Mouse (Mus musculus): ENCODE measurements around the gene Cmtm2b. TPM values are rescaled to one million over a fixed set of nuclear protein-coding genes. Genes with fewer than 3 reads are reported as not detected.

The Cmtm2b gene
- not detected in 2 replicates for polyA plus RNA-seq (2021; fragmentation: Nextera tagmentation)
- long read RNA-seq, experiment 1, result 0 reads
- long read RNA-seq, experiment 2, result 0 reads

DNA sequence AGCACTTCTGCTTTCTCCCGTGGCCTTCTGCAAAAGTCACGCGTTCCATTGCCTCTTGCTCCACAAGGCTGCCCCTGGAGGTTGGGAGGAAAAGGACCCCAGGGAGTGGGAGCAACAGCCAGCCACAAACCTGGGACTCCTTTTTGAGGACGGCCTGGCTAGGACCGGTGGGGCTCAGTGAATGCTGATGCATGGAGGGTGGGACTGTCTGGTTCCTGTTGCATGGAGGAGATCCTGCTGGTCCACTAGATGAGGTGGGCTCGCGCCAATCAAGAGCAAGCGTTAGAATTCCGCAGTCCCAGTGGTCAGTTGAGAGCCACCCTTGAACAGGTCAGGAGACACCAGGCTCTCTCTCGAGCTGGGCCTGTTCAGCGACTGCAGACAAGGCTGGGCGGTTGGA, at the start of gene Cmtm2b:
TSS of gene Cmtm2b (plus strand) at position 301 of the 400 bp plus-strand sequence.

GRCm38 (mm10) chr8:104293081-104293480, 28.9 kb upstream of the Cmtm2b start, which contains the start of gene Cmtm2a:
Cmtm2a (minus strand) TSS chr8:104293181.

GRCm38 (mm10) chr8:104309441-104310155, 12.4 kb upstream of the Cmtm2b start, which contains the start of the genes Gm45711 and Cmtm1:
Gm45711 (minus strand) TSS chr8:104310081.
Cmtm1 (minus strand) TSS chr8:104310145.

GRCm38 (mm10) chr8:104321267-104321666, 763 bp upstream of the Cmtm2b start, which contains the start of gene Gm11020:
Gm11020 (plus strand) TSS chr8:104321567.

GRCm38 (mm10) chr8:104339229-104339982, 17.4 kb downstream of the Cmtm2b start, which contains the start of gene Cmtm3:
Cmtm3 (plus strand) TSS chr8:104339410.

Other genes starting within 250 kb of the Cmtm2b start
- gene Cdh5, start 220.6 kb upstream of the Cmtm2b start, polyA plus RNA-seq (2021; fragmentation: Nextera tagmentation), result 1.0 and 1.9 TPM in 2 replicates
- gene Bean1, start 151.8 kb upstream of the Cmtm2b start, polyA plus RNA-seq (2021; fragmentation: Nextera tagmentation), result 2.6 and 10.0 TPM in 2 replicates
- 25.3 and 28.2 TPM in 2 replicates for gene Tk2, start 73.7 kb upstream of the Cmtm2b start, polyA plus RNA-seq (2021; fragmentation: Nextera tagmentation)
- gene Cklf, start 71.4 kb upstream of the Cmtm2b start, polyA plus RNA-seq (2021; fragmentation: Nextera tagmentation), result 6.6 and 8.2 TPM in 2 replicates
- gene Cmtm2a, start 29.0 kb upstream of the Cmtm2b start, polyA plus RNA-seq (2021; fragmentation: Nextera tagmentation), result not detected in 2 replicates
- not detected in 2 replicates for gene Gm45711, start 12.1 kb upstream of the Cmtm2b start, polyA plus RNA-seq (2021; fragmentation: Nextera tagmentation)
- not detected in 2 replicates for gene Cmtm1, start 12.1 kb upstream of the Cmtm2b start, polyA plus RNA-seq (2021; fragmentation: Nextera tagmentation)
- gene Gm11020, start 663 bp upstream of the Cmtm2b start, polyA plus RNA-seq (2021; fragmentation: Nextera tagmentation), result not detected in 2 replicates
- gene Cmtm3, start 17.2 kb downstream of the Cmtm2b start, polyA plus RNA-seq (2021; fragmentation: Nextera tagmentation), result 8.1 and 14.0 TPM in 2 replicates
- 8.0 and 9.4 TPM in 2 replicates for gene Cmtm4, start 73.6 kb downstream of the Cmtm2b start, polyA plus RNA-seq (2021; fragmentation: Nextera tagmentation)
- gene Dync1li2, start 120.8 kb downstream of the Cmtm2b start, polyA plus RNA-seq (2021; fragmentation: Nextera tagmentation), result 33.3 and 33.6 TPM in 2 replicates
- 0.48 and 0.63 TPM in 2 replicates for gene Terb1, start 187.7 kb downstream of the Cmtm2b start, polyA plus RNA-seq (2021; fragmentation: Nextera tagmentation)
- gene Nae1, start 212.4 kb downstream of the Cmtm2b start, polyA plus RNA-seq (2021; fragmentation: Nextera tagmentation), result 72.4 and 81.8 TPM in 2 replicates
- gene Car7, start 212.5 kb downstream of the Cmtm2b start, polyA plus RNA-seq (2021; fragmentation: Nextera tagmentation), result 24.9 and 25.1 TPM in 2 replicates